Mouse (Mus musculus): ENCODE measurements at regions not wholly inside any gene's neighbourhood (a gene's known extent, or its start where the extent isn't known, plus 50 kb on each side); places are given as distances from the start of the nearest gene placed in this dataset.

DNA sequence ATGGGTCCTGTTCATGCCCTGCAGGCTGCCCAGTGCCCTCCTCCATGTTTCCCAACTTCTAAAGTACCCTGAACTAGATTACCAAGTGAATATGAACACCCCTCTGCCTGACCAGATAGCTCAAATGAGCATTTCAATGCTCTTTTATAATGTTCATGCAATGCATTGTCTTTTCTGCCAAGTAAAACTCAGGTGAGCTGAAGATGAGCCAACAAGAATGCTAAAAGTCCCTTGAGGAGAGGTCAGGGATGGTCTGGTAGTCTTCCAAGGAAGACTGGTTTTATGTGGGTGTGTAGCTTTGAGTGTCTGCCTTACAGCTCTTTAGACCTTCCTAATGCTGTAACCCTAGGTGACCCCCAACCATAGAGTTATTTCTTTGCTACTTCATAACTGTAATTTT is 58.0 kb upstream of the Abca12 start:
- in situ Hi-C loops (cut with MboI, MseI), result no loop called here

DNA sequence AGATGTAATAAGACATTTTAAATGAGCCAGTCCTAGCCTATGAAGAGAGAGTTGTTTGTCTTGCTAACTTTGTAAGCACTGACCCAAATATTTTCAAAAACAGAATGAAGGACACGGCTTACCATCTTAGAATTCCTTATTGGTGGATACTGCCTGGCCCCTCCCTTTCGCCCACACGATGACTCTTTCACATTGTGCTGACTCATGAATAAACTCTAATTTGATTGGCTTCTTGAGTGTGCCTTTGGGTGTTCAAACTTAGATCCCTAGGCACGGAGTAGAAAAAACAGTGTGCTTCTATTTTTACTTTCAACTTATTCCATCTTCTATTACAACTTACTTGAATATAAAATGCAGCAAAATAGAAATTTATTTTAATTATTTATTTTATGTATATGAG is 68.4 kb upstream of the Abca12 start:
- in situ Hi-C loops (cut with MboI, MseI), result no loop called here

DNA sequence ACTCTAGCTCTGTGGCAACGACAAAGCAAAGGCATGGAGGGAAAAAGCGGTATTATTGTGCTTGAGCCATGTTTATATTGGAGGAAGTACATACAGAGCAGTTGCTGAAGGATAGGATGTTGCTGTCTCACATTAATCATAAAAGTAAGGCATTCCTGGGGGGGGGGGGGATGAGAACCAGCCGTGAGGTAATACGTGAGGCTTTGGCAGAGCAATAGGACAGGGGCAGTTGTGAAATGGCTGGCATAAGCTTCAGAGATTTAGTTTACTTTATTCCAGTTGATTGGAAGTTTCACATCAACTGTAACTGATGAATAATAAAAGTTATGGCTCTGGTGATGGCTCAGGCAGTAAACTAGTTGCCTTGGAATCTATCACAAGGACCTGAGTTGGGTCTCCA is 62.4 kb upstream of the Atic start:
- in situ Hi-C loops (cut with MboI, MseI), result no loop called here

DNA sequence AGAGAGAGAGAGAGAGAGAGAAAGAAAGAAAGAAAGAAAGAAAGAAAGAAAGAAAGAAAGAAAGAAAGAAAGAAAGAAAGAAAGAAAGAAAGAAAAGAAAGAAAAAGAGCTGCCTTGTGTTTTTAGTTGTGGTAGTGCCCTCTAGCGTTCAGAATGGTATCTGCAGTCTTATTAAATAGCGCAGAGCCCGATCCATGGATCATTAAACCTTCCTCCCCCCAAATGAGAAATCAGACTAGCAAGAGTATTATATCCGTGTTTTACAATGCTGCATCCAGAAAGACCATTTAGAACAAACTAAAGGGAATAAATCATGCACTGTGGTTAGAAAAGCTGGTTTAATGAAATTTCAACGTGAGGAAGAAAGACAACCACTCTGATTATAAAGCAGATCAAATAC is 51.1 kb upstream of the Atic start:
- in situ Hi-C loops (cut with MboI, MseI), result loop anchor here (10.0 kb wide), 1 partner anchor 1721 kb away; no protein-coding TSS in a partner anchor

DNA sequence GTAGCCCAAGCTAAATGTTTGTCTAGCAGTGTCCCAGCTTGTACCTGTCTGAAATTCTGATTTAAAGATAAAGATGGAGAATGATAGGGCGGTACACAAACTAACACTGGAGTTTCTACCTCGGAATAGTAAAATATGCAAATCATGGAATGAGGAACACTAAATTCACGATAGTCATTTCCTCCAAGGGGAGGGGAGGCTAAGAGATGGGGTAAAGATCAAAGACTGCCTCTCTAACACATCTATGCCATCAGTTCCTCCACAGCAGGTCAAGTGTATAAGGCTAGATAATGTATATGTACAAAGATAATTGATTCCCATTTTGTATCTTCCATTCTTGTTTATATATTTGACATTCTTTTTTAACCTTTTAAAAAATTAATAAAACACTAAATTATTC is 50.4 kb upstream of the Atic start:
- in situ Hi-C loops (cut with MboI, MseI), result loop anchor here (10.0 kb wide), 1 partner anchor 1722 kb away; no protein-coding TSS in a partner anchor
